Mouse (Mus musculus) ovary, postnatal 36 days (tissue): ENCODE measurements at regions not wholly inside any gene's neighbourhood (a gene's known extent, or its start where the extent isn't known, plus 50 kb on each side); places are given as distances from the start of the nearest gene placed in this dataset.
A peak's percentile ranks its signal among the peaks of the same experiment; 100 is the strongest.

ENCODE experiments used
- DNase-seq: peaks from one replicate; pipeline ENCODE4 v3.0.0; 2022; ENCODE audit warnings: low spot score, mixed read lengths

GRCm38 (mm10) chr1:111754263-111754857 is 110.4 kb downstream of the Dsel start:
- peak; percentile 8 for DNase-seq
